Mouse (Mus musculus) liver, embryonic 13.5 days (tissue): ENCODE measurements around the gene Rspo1. TPM values are rescaled to one million over a fixed set of nuclear protein-coding genes. Genes with fewer than 3 reads are reported as not detected.

Experiments
- ATAC-seq: fragments of 200-750 bp; cut with Nextera tagmentation; 2 replicates; pipeline ENCODE4 v1.8.0; 2017; ENCODE audit warnings: low read depth, mild to moderate bottlenecking, moderate number of reproducible peaks, moderate library complexity
- DNase-seq: peaks from one replicate; pipeline ENCODE4 v3.0.0; 2022
- H3K27ac ChIP-seq: fragments of 300-500 bp; sonication (generic); 2 replicates; pipeline ENCODE4 v1.5.1; 2015; ENCODE audit warnings: moderate library complexity, mild to moderate bottlenecking, inconsistent platforms
- H3K27me3 ChIP-seq: fragments of 300-500 bp; sonication (generic); 2 replicates; pipeline ENCODE4 v1.6.1; 2015; ENCODE audit warnings: mild to moderate bottlenecking, inconsistent platforms
- H3K36me3 ChIP-seq: fragments of 300-500 bp; sonication (generic); 2 replicates; pipeline ENCODE4 v1.6.1; 2015; ENCODE audit warnings: mild to moderate bottlenecking, inconsistent platforms
- H3K4me1 ChIP-seq: fragments of 300-500 bp; sonication (generic); replicated peaks from 2 replicates; pipeline ENCODE4 v1.6.1; 2015; ENCODE audit warnings: inconsistent platforms
- H3K4me2 ChIP-seq: fragments of 300-500 bp; sonication (generic); 2 replicates; pipeline ENCODE4 v1.6.1; 2015; ENCODE audit warnings: inconsistent platforms, mild to moderate bottlenecking, moderate library complexity
- H3K4me3 ChIP-seq: fragments of 300-500 bp; sonication (generic); replicated peaks from 2 replicates; pipeline ENCODE4 v1.5.1; 2015; ENCODE audit warnings: mild to moderate bottlenecking, inconsistent platforms
- H3K9ac ChIP-seq: fragments of 300-500 bp; sonication (generic); 2 replicates; pipeline ENCODE4 v1.6.1; 2015; ENCODE audit warnings: mild to moderate bottlenecking, inconsistent platforms
- H3K9me3 ChIP-seq: fragments of 300-500 bp; sonication (generic); replicated peaks from 2 replicates; pipeline ENCODE4 v1.6.1; 2016; ENCODE audit warnings: inconsistent platforms
- WGBS: fragments of 180-500 bp; shearing (Covaris S2); methylation state at CpG from one replicate; pipeline ENCODE4 v1.1.7; 2015; ENCODE audit not compliant: insufficient replicate concordance; 5-methylcytosine and 5-hydroxymethylcytosine counted together
- polyA plus RNA-seq: library from polyadenylated mRNA; unstranded; fragments of >200 nt; fragmentation: Nextera tagmentation; extraction: Ambion mirVana; gene quantifications from 2 replicates; pipeline ENCODE4 v1.2.1, GENCODE M21; 2015

The Rspo1 gene
- polyA plus RNA-seq, 1 experiment from 2014 or later = 0.51 TPM

DNA sequence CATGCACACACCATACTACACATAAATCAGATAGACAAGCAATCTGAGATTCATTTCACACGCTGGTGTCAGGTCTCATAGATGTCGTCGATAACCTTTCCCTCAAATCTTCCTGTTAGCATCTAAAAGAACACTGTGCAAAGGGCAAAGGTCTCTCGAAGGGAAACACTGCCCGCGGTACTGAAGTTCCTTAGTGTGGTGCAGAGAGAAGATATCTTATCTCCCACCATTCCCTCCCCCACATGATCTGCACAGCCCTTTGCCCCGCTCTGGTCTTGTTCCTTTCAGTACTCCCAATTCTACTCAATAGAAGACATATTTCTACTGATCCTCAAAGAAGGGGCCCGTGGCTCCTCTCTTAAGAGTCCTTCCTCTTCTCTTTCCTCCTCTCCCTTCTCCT, 16.7 kb downstream of the Rspo1 start:
- 19% methylated on average over 8 of the region's 8 CpGs for WGBS
- Histone ChIP-seq H3K4me3 (no peak overlapping the region), H3K36me3 (no peaks in the 10 kb centered on the region), H3K27me3 (peaks cover 44% of the 10 kb centered on the region), H3K4me1 (peaks cover 5% of the 10 kb centered on the region; the same call in 1 of the 2 replicates), H3K27ac (no peak overlapping the region), H3K9ac (no peak overlapping the region), H3K4me2 (no peak overlapping the region), H3K9me3 (no peaks in the 10 kb centered on the region)
- DNase-seq (no peak), ATAC-seq (no peak)

DNA sequence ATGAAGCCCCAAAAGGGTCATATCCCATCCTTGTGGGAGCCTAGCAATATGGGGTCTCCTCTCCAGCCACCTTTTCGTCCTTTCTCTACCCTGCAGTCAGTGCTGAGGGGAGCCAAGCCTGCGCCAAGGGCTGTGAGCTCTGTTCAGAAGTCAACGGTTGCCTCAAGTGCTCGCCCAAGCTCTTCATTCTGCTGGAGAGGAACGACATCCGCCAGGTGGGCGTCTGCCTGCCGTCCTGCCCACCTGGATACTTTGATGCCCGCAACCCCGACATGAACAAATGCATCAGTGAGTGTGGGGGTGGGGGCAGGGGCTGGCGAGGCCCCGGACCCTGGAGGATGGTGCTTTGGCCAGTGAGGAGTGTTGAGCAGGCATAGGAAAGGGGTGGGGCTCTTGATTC, 18.7 kb downstream of the Rspo1 start:
- ATAC-seq (no peak), DNase-seq (no peak)
- WGBS = 26% methylated on average over 12 of the region's 12 CpGs
- H3K9ac ChIP-seq = no peak overlapping the region
- peaks cover 62% of the 10 kb centered on the region for H3K27me3 ChIP-seq
- no peak overlapping the region for H3K27ac ChIP-seq
- no peaks in the 10 kb centered on the region for H3K9me3 ChIP-seq
- no peaks in the 10 kb centered on the region for H3K36me3 ChIP-seq
- peaks cover 5% of the 10 kb centered on the region; the same call in 1 of the 2 replicates for H3K4me1 ChIP-seq
- no peak overlapping the region for H3K4me3 ChIP-seq
- no peak overlapping the region for H3K4me2 ChIP-seq

DNA sequence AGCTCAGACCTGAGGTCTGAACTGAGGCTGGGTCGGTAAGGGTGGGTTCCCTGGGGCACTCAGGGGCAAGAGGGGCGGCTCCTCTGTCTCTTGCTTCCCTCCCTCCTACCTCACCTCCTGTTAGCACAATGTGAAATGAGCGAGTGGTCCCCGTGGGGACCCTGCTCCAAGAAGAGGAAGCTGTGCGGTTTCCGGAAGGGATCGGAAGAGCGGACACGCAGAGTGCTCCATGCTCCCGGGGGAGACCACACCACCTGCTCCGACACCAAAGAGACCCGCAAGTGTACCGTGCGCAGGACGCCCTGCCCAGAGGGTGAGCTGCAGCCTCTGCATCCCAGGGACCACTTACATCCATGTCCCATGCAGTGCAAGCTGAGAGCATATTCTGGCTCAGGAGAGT, 21.2 kb downstream of the Rspo1 start:
- no peak for ATAC-seq
- 25% methylated on average over 15 of the region's 15 CpGs for WGBS
- H3K4me3 ChIP-seq = no peak overlapping the region
- no peak overlapping the region for H3K27ac ChIP-seq
- no peak overlapping the region for H3K9ac ChIP-seq
- peaks cover 5% of the 10 kb centered on the region; the same call in 1 of the 2 replicates for H3K4me1 ChIP-seq
- DNase-seq = no peak
- no peak overlapping the region for H3K4me2 ChIP-seq
- no peaks in the 10 kb centered on the region for H3K36me3 ChIP-seq
- H3K27me3 ChIP-seq = peaks cover 64% of the 10 kb centered on the region
- H3K9me3 ChIP-seq = no peaks in the 10 kb centered on the region

DNA sequence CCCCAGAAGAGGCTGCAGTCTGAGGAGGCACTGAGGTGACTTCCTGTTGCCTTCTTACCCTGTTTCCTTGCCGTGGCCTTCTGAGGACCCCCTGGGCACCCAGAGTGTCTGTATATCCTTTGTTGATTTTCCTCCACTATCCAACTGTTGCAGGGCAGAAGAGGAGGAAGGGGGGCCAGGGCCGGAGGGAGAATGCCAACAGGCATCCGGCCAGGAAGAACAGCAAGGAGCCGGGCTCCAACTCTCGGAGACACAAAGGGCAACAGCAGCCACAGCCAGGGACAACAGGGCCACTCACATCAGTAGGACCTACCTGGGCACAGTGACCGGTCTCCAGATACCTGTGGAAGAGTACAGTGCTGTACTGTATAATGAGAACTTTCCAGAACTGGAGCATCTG, 22.0 kb downstream of the Rspo1 start:
- Histone ChIP-seq H3K4me1 (no peaks in the 10 kb centered on the region), H3K36me3 (no peaks in the 10 kb centered on the region), H3K4me2 (no peak overlapping the region), H3K9me3 (no peaks in the 10 kb centered on the region), H3K27me3 (peaks cover 71% of the 10 kb centered on the region), H3K9ac (no peak overlapping the region), H3K27ac (no peak overlapping the region), H3K4me3 (no peak overlapping the region)
- DNase-seq (no peak), ATAC-seq (no peak)
- WGBS = 54% methylated on average over 6 of the region's 6 CpGs

DNA sequence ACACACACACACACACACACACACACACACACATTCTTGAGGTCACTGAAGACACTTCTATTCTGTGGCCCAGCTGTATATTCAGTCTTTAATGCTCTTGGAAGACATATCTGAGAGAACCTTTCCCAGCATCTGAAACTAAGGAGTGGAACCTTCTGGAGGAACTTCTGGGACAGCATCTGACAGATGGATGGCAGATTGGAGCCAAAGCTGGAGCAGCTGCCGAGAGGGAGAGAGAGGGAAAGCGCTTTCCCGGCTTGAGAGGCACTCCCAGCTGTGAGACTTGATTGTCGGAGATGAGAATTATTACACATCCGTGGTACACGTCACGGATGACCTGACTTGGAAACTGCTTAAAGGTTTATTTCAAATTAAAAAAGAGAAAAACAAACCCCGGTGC, 22.5 kb downstream of the Rspo1 start:
- Histone ChIP-seq H3K4me2 (no peak overlapping the region), H3K27ac (no peak overlapping the region), H3K4me1 (no peaks in the 10 kb centered on the region), H3K27me3 (peaks cover 74% of the 10 kb centered on the region), H3K9me3 (no peaks in the 10 kb centered on the region), H3K36me3 (no peaks in the 10 kb centered on the region), H3K9ac (no peak overlapping the region), H3K4me3 (no peak overlapping the region)
- ATAC-seq (no peak), DNase-seq (no peak)
- 60% methylated on average over 8 of the region's 8 CpGs for WGBS

DNA sequence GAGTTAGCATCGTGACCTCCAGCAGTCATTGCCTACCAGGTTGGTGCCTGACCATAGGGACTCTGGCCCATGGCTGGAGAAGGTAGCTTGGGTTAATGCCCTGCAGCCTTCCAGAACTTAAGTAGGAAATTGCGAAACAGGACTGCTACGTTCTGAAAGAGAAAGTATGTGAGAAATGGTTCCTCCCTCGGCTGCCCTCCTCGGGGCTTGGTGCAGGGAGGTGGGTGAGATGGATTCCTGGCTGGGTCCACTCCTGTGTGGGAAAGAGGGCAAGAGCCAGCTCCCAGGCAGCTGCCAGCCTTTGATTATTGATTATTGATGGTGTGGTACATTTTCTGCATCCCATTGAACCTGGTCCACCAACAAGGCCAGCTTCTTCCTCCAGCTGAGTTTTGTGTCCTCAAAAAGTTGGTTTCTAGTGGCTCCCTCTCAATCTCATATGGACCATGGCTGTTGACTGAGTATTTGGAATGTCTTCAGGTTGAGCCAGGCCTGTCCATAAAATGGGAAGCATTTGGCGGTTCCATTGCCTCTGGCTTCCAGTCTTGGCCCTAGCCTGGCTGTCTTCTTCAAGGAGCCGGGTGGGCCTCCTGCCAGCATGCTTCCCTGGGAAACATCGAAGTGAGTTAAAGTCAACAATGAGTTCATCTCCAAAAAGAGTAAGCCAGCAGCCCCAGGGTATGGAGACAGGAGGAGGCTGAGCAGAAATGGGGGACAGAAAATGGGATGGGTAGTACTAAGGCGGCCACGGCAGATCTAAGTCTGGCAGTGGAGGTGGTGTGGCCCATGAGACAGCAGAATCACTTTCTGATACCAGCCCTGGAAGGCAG, 29.8 kb downstream of the Rspo1 start, which contains the start of gene Gnl2:
Gene Gnl2, plus strand, starts transcription at position 780 of the 830 bp plus-strand sequence.
- Histone ChIP-seq H3K9me3 (no peaks in the 10 kb centered on the region), H3K27ac (no peak within 1 kb of the TSS), H3K4me3 (no peak within 1 kb of the TSS), H3K36me3 (no peaks in the 10 kb centered on the region), H3K4me1 (no peaks in the 10 kb centered on the region), H3K9ac (no peak within 1 kb of the TSS), H3K27me3 (peaks cover 31% of the 10 kb centered on the region), H3K4me2 (no peak within 1 kb of the TSS)
- WGBS = 51% methylated on average over 10 of the region's 10 CpGs
- DNase-seq (no peak), ATAC-seq (no peak)

DNA sequence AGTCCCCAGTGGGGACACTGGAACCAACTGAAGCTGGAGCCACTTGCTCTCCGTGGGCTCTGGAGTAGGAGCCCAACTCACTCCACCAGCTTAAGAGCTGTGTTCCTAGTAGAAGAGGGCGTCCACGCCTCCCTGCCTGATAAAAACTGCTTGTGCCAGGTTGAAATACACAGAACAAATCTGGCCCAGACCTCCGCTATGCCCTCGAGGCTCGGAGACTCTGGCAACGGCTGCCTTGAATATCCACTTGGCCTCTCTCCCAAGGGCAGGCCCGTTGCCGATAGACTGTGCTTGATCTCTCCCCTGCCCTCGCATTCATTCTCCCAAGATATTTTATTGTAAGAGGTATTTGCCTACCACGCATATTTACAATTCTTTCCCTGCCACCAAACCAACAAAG, 31.2 kb downstream of the Rspo1 start:
- Histone ChIP-seq H3K4me1 (no peaks in the 10 kb centered on the region), H3K4me2 (no peak overlapping the region), H3K36me3 (no peaks in the 10 kb centered on the region), H3K27me3 (peaks cover 31% of the 10 kb centered on the region), H3K9me3 (no peaks in the 10 kb centered on the region), H3K9ac (no peak overlapping the region), H3K4me3 (no peak overlapping the region), H3K27ac (no peak overlapping the region)
- no peak for ATAC-seq
- WGBS = 71% methylated on average over 11 of the region's 11 CpGs
- no peak for DNase-seq

DNA sequence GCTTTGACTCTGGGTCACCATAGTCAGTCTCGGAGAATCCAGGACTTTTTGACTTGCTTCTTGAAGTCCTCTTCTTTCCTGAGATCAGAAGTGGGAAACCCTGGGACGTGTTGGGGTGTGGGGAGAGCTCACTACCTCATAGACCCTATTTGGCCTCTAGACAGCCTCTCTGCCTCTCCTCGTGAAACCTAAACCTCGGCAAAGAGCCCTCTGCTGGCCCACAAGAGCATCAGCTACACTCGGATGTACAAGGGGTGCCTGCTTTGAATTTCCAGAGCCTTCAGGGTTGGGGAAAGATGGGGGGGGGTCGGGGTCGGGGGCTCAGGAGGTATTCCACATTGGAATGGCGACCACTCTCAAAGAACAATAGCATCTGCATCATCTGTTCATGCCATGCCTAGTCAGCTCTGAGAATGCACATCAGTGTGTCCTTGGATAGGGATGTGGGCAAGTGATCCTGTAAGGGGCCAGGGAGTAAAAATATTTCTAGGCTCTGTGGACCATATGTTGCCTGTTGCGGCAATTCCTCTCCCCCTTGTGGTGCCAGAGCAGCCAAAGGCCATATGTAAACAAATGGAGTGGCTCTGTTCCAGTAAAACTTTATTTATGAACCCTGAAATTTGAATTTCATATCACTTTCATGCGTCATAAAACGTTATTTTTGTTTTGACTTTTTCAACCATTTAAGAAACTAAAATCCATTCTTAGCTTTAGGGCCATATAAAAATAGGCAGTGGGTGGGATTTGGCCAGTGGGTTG, 34.7 kb downstream of the Rspo1 start:
- ATAC-seq = no peak
- WGBS = 30% methylated on average over 11 of the region's 11 CpGs

DNA sequence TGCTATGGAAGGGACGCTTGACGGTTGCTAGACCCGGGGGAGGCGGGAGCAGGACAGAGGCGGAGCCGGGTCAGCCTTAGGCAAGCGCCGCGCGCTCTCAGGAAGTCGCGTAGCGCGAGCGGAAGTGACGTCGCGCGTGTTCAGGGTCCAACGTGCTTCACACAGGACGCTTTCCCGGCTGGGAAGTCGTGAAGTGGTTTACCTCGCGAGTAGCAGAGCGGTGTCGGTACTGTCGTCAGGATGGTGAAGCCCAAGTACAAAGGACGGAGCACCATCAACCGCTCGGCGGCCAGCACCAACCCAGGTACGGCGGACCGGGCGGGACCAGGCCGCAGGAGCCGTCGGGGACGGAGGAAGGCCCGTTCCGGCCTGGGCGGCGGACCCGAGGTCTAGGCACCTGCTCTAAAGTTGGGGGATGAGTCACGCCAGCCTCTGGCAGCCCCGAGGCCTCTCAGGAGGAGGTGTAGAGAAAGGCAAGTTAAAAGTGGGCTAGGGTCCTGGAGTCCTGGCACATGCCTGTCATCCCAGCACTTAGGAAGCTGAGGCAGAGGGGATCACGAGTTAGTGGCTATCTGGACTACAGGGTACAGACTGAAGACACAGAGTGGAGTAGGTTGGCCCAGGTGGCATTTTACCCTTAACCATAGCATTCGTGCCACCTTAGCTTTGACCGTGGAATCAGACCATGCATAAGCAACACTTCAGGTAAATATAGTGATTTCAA, 43.8 kb downstream of the Rspo1 start:
- Histone ChIP-seq H3K4me1 (peaks cover 39% of the 10 kb centered on the region), H3K4me2 (peak overlapping the region; percentile 92), H3K4me3 (peak overlapping the region; percentile 93), H3K9ac (peak overlapping the region; percentile 90), H3K27ac (peak overlapping the region; percentile 53), H3K27me3 (peaks cover 27% of the 10 kb centered on the region), H3K36me3 (peaks cover 26% of the 10 kb centered on the region), H3K9me3 (no peaks in the 10 kb centered on the region)
- ATAC-seq (peak; percentile 99), DNase-seq (peak; percentile 85)
- WGBS = under 1% methylated on average over 50 of the region's 50 CpGs

More for the DNA sequence above, 34.7 kb downstream of the Rspo1 start:
- Histone ChIP-seq H3K27me3 (peaks cover 29% of the 10 kb centered on the region), H3K4me3 (no peak overlapping the region), H3K9me3 (no peaks in the 10 kb centered on the region), H3K4me1 (no peaks in the 10 kb centered on the region), H3K36me3 (no peaks in the 10 kb centered on the region), H3K9ac (no peak overlapping the region), H3K4me2 (no peak overlapping the region), H3K27ac (no peak overlapping the region)
- no peak for DNase-seq

DNA sequence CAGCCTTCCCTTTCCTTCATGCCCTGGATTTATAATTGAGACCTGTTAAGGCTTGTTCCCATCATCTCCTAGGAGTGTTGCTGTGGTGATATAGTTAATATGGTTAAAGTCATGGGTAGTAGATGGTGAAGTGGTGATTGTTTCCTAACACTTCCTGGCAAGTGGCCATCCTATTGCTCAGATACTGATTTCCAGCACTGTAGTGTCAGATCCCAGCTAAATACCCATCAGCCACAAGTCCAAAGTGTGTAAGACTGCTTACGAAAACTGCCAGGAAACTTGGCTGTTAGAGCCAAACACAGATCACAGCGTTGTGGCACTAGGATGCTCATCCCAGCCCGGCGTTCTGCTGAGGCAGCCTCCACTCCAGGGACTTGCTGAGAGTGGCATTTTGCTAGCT, 48.1 kb downstream of the Rspo1 start:
- no peak for ATAC-seq
- 87% methylated on average over 4 of the region's 4 CpGs for WGBS
- Histone ChIP-seq H3K9ac (no peak overlapping the region), H3K27me3 (no peaks in the 10 kb centered on the region), H3K4me3 (no peak overlapping the region), H3K4me1 (peaks cover 66% of the 10 kb centered on the region), H3K27ac (no peak overlapping the region), H3K36me3 (peaks cover 55% of the 10 kb centered on the region), H3K9me3 (no peaks in the 10 kb centered on the region), H3K4me2 (no peak overlapping the region)
- no peak for DNase-seq

DNA sequence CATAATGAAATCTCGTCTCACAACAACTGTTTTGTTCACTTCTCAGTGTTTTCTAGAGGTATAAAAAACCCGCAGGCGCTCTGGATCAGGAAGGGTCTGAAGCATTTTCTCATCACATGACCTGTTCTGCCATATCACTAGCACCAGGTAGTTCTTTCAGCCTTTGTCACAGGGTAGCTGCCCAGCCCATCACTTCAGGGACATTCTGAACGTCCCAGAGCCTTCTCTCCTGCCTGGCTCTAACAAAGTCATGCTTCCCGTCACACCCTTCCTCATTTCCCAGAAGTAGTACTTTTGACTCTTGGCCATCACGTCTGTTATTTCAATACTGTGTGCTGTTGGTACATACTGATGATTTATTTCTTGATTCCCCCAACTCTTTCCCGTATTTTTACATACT, 58.2 kb downstream of the Rspo1 start:
- Histone ChIP-seq H3K9me3 (no peaks in the 10 kb centered on the region), H3K27me3 (no peaks in the 10 kb centered on the region), H3K4me2 (no peak overlapping the region), H3K27ac (no peak overlapping the region), H3K36me3 (peaks cover 94% of the 10 kb centered on the region), H3K4me1 (peaks cover 7% of the 10 kb centered on the region), H3K9ac (no peak overlapping the region), H3K4me3 (no peak overlapping the region)
- DNase-seq (no peak), ATAC-seq (no peak)
- 81% methylated on average over 7 of the region's 7 CpGs for WGBS
